In genomic region chr11:79304245-79304644, GRCm38 (mm10) we compare ENCODE assay signal across 31 mouse cellular contexts. TPM values are rescaled to one million over a fixed set of nuclear protein-coding genes. Genes with fewer than 3 reads are reported as not detected.
"Had no signal": no experiment of that assay in that cellular context is flagged by ENCODE, and none has a peak within 500 bp of the region (broad histone marks: within the 10 kb centered on the region; RNA-seq: fewer than 3 reads in every experiment).

No protein-coding gene starts in this region.

RNA-seq across cellular contexts. Expression of gene Gm9964, which starts 7.5 kb away (rescaled TPM):
- total RNA-seq: liver, adult 2 months; megakaryocyte progenitor cell, adult 5-6 weeks; megakaryocyte, adult 5-6 weeks; megakaryocyte-erythroid progenitor cell, adult 5-6 weeks; midbrain, postnatal 0 days; monocyte, adult 5-6 weeks had no signal
- polyA plus RNA-seq: limb, embryonic 10.5 days; limb, embryonic 11.5 days; limb, embryonic 12.5 days; limb, embryonic 13.5 days; limb, embryonic 14.5 days; limb, embryonic 15.5 days; liver, adult 2 months; liver, embryonic 11.5 days; liver, embryonic 12.5 days; liver, embryonic 13.5 days; liver, embryonic 14.5 days; liver, embryonic 15.5 days; liver, embryonic 16.5 days; liver, postnatal 0 days; lung, adult 2 months; lung, embryonic 14.5 days; lung, embryonic 16.5 days; lung, postnatal 0 days; midbrain, embryonic 10.5 days; midbrain, embryonic 11.5 days; midbrain, embryonic 12.5 days; midbrain, embryonic 13.5 days; midbrain, embryonic 14.5 days; midbrain, embryonic 15.5 days; midbrain, embryonic 16.5 days; myocyte had no signal
